Mouse (Mus musculus): ENCODE measurements around the gene Mrtfa.

Gene Mrtfa

DNA sequence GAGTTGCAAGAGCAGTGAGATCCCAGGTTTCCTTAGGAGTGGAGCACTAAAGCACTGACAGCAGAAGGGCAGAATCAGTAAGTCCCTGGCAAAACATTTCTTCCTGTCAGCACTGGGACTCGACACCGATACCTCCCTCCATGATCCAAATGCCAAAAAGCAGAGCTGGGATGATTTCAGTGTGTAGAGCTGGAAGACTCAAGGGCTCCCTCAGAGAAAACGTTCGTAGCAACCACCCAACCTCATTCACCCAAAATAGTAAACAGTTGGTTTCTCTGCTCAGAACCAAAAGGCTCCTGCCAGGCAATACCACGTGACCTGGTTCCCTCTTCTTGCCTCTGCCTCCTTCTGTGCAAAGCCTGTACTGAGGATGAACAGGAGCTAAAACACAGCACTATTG is 123.6 kb downstream of the Mrtfa start:
- no peak for DNase-seq (ENCODE audit: low spot score in 2 of 2)

DNA sequence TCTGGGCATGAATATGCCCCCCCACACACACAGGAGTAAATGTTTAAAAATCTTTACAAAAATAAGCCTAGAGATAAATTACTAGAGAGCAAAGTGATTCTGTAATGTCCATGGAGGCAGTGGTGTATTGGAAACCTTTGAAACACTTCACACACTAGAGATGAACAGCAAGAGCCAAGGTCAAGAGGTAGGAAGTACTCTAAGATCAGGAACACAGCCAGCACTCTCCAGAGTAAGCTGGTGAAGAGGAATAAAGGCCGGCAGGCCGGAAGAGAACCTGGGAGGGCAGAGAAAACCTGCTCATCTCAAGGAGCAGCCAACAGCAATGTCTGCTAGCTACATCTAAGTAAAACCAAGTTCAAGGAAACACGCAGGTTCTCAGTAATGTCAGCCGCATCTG is 125.9 kb downstream of the Mrtfa start:
- no peak for DNase-seq (ENCODE audit: low spot score in 2 of 2)

DNA sequence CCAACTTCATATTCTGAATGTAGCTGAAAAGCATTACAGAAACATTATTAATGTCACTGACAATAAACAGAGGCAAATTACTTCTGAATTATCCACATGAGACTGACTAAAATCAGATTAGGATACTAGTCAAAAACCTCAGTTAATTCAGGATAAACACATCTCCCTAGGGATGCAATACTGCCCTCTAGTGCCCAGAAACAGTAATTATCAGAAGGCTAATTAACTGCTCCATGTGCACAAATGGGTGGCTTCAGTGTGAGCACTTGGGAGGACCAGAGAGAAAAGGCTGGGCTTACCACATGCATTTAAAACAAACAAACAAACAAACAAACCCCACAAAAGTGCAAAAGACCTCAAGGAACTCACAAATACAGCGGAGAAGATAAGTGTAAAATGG is 126.4 kb downstream of the Mrtfa start:
- DNase-seq (ENCODE audit: low spot score in 2 of 2), result no peak

DNA sequence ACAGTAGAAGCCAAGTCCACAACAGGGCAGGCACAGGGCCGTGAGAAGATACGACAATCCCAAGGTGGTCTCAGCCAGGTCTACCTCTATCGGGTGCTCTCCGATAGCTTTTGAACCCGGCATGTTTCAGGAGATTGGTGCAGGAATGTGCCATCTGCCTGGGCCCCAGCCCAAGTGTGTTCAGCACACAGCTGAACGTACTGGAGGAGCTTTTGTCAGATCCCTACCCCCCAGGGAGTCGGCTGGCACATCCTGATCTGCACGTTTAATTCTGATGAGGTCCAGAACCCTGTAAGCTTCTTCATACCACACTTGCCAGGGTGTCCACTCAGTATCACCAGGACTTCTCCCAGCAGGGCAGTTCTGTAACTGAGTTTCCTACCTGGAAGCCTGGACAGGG is 127.9 kb downstream of the Mrtfa start:
- DNase-seq (ENCODE audit: low spot score in 2 of 2), result no peak

DNA sequence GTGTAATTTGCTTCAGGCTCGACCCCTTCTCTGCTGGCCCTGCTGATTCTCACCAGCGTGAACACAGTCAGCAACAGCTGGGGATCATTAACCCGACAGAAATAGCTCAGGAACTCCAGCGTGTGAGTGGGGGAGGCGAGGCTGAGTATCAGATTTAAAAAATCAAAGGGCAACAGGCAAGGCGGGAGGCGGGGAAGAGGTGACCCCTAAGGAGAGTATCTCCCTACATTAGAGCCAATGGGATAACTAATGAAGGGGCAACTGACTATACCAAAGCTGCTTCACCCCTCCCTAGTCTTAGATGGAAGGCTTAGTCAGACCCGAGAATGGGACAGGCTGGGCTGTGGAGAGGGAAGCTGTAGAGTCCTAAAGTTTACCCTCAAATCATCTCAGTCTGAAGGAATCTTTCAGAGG is 128.4 kb downstream of the Mrtfa start:
- DNase-seq (ENCODE audit: low spot score in 2 of 2), result no peak

DNA sequence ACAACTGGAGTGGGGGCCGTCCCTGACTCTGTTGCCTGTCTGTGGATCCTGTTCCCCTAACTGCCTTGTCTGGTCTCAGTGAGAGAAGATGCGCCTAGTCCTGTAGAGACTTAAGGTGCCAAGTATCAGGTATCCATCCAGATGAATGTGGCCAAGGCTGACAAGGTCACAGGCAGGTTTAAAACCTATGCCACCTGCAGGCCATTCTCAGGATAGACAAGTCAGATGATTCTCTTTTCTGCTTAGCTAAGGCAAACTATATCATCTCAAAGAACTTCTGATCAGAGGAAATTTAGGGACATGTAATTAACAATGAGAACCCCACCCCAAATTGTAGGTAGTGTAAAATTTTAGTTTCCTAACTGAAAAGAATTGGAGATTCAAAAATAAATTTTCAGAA is 129.6 kb downstream of the Mrtfa start:
- no peak for DNase-seq (ENCODE audit: low spot score in 2 of 2)

DNA sequence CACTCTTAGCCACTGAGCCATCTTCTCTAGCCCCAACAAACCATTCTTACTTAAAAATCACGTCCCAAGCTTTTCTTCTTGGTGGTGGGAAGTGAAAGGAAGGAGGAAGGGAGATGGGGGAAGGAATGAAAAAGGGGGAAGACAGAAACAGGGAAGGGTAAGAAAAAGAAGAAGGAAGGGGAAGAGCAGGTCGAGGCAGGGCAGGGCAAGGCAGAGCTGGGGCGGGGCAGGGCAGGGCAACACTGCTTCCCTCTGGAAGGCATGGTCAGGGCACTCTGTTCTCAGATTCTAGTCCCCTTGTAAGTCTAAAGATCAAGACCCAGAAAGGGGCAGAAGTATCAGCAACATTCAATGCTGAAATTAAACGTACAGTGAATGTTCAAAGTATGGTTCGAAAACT is 132.8 kb downstream of the Mrtfa start:
- DNase-seq (ENCODE audit: low spot score in 2 of 2), result no peak

DNA sequence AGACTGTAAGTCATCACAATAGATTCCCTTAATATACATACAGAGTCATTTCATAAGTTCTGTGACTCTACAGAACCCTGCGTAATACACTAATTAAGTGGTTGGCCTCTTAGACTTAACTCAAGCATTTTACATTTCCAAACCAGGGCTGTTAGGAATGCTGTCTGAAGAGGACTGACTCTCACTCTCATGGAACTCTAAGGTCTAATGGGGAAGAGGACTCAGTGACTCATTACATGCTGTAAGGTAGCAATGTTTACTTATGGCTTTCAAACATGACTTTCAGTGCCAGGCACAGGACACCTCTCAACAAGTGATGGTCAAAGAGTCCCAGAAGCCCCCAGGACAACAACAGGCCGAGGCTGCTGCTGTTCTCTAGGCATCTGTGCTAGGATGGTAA is 135.1 kb downstream of the Mrtfa start:
- no peak for DNase-seq (ENCODE audit: low spot score in 2 of 2)

DNA sequence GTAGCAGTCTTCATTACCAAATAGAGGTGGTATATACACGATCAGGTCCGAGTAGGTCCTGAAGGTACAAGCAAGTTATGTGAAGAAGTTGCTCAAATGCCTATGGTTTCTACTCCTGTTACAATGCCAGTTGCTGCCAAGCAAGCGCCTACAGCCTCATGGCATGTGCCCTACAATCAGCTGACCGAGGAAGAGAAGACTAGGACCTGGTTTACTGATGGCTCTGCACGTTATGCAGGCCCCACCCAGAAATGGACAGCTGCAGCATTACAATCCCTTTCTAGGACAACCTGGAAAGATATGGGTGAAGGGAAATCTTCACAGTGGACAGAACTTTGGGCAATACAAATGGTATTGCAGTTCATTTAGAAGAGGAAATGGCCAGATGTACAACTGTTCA is 138.1 kb downstream of the Mrtfa start:
- no peak for DNase-seq (ENCODE audit: low spot score in 2 of 2)

DNA sequence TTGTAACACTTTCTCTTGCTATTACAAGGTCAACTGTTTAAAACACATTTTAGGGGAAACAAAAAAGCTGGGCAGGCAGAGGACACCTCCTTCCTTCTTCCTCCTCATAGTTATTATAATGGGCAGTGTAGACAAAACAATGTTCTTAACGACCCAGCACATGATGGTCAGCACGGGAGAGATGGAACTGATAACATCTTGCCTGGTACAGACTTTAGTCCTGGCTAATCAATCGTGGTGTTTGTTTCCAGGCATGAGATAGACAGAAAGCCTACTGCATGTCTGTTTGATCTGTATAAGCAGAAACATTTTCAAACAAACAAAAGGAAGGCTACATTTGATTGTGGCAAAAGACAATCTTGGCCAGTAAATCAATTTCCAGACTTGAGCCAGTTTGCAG is 140.1 kb downstream of the Mrtfa start:
- DNase-seq (ENCODE audit: low spot score in 2 of 2), result no peak

DNA sequence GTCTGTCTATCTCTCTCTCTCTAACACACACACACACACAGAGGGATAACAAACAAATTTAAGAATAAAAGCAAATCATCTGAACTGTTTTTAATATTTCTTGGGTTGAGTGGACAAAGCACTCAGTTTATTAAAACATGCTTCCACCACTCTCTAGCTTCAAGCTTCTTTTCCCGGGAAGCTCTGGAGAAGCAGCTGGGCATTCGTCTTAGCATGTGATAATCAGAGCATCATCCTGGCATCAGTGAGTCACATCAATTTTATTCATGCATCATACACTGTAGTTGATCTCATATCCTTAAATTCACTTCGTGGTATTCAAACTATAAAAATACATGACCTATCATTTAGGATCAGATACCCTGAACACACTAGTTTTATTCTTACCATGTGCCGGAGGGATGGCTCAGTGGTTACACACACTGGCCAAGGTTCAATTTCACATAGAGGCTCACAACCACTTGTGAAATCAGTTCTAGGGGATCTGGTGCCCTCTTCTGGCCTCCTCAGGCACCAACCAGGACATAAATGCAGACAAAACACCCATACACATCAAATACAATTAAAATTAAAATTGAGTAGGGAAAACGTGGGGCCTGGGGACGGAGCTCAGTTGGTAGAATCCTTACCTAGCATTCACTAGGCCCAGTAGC is 141.0 kb downstream of the Mrtfa start:
- DNase-seq (ENCODE audit: low spot score in 2 of 2), result peak in 1 of 2 experiments; percentile 34

DNA sequence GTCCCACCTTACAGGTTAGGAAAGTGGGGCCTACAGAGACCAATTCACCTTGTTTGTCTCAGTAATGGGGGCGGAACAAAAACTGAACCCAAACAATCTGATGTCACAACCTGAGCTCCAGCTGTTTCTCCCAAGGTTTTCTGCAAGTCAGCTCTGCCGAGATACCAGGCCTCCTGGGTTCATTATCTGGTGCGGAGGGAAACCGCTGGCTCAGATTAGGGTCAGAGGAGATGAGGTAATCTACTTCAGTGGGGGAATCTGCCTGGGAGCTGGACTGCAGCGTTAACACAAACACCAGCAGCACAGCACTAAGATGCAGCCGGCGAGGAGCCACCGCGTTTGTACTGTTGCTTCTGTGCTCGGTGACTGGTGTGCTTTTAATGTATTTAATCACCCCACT is 143.1 kb downstream of the Mrtfa start:
- no peak for DNase-seq (ENCODE audit: low spot score in 2 of 2)

DNA sequence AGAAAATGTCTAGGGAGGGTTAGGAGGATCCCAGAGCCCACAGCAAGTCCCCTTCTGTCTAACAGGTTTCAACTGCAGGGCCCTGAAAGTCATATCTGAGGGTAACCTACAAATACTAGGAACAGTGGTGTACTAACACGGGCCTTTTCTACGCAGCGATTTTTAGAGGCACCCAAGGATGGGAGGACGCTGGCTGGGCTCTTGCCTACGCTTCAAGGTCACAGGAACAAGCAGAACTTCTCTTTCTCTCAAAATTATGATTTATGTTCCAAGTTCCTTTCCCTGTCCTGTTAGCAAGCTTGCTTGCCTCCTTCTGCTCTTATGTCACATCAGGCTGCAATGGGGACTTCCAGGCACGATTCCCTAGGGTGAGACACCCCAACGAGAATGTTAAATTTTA is 144.5 kb downstream of the Mrtfa start:
- no peak for DNase-seq (ENCODE audit: low spot score in 2 of 2)

DNA sequence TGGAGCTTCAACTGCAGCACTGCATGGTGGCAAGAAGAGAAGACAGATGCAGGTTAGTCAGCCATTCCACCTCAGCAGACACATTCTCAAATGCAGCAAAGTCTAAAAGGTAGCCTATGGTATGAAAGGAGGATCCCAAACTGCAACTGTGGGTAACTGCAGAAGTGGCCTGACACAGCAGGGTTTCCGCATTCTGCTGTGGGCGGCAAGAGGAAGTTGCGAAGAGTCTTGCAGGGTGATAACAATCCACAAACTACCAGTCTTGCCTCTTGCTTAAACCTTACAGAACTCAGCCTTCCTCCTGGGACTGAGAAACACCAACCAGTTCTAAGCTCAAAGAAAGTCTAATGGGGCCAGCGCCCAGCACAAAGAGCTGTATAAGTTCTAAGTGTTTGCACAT is 145.2 kb downstream of the Mrtfa start:
- peak in 1 of 2 experiments; percentile 34 for DNase-seq (ENCODE audit: low spot score in 2 of 2)

DNA sequence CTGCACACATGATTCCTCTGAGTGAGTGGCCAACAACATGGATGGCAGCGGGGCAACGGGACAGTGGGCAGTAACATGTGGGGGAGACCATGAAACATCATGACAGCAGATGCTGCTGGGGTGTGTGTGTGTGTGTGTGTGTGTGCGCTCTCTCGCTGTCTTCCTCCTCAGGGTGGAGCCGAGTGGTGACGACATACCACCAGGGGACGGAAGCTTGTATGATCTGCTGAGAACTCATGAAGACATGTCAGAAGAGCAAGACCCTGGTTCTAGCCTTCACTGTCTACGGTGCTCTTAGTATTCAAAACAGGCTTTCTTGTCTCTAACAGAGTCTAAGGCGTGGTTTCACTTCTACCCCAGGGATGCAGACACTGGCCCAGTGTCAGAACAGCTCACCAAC is 146.1 kb downstream of the Mrtfa start:
- peak in 1 of 2 experiments; percentile 41 for DNase-seq (ENCODE audit: low spot score in 2 of 2)

DNA sequence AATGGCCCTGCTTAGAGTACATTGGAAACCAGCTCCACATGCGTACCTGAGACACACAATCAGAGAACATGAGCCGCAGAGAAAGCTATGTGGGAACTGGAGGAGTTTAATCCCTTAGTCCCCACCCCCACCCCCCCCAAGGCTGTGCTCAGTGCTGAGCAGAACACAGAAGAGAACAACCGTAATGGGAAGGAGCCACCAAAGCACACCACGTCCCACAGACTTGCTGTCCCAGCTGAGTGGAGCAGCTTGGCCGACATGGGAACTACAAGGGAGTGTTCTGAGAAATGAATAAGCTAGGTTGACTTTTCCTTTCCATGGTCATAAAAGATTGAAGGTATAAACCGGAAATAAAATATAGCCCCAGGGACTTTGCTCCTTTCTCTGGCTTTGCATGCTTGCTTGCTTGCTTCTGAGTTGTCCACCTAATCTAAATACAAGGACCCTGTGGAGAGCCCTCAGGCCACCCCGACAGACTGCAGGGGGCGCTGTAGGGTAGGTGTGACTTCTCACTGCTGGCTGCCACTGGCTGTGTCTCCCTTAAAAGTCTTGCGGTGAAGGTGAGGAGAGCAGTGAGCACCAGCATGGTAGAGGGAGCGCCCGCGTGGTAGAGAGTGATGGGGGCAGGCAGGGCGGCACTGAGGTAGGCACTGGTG is 148.2 kb downstream of the Mrtfa start:
- peak in 1 of 2 experiments; percentile 38 for DNase-seq (ENCODE audit: low spot score in 2 of 2)

DNA sequence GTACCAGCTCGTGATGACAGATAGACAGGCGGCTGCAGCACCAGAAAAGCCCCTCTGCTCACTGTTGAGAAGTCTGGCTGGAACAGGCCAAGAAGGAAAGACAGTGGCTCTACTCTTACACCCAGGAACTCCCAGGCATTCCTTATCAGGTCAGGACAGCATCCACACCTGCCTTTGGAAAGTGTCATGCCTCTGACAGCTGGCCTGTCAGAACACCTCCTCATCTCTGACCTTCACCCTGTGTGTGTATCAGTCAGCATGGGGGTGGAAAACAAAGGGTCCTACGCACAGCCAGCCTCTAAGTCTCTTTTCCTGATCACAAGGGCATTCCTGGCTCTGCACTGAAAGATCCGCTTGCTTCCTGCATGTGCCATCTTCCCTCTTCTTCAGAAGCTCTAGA is 148.8 kb downstream of the Mrtfa start:
- DNase-seq (ENCODE audit: low spot score in 2 of 2), result no peak

DNA sequence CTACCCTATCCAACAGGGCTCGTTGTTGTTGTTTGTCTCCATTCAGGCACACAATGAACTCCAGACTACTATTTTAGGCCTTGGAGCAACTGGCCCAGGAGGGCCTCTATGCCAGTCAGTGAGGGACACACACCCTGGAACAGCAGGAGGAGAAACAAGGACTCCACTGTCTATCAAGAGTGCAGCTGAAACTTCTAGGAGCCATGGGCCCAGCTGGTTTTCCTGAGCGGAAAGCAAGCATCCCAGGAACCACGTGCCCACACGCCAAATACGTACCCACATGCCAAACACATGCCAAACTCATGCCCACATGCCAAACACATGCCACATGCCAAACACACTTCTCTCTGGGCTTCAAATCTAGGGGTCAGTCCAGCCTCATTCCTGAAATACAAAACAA is 152.1 kb downstream of the Mrtfa start:
- DNase-seq (ENCODE audit: low spot score in 2 of 2), result no peak

DNA sequence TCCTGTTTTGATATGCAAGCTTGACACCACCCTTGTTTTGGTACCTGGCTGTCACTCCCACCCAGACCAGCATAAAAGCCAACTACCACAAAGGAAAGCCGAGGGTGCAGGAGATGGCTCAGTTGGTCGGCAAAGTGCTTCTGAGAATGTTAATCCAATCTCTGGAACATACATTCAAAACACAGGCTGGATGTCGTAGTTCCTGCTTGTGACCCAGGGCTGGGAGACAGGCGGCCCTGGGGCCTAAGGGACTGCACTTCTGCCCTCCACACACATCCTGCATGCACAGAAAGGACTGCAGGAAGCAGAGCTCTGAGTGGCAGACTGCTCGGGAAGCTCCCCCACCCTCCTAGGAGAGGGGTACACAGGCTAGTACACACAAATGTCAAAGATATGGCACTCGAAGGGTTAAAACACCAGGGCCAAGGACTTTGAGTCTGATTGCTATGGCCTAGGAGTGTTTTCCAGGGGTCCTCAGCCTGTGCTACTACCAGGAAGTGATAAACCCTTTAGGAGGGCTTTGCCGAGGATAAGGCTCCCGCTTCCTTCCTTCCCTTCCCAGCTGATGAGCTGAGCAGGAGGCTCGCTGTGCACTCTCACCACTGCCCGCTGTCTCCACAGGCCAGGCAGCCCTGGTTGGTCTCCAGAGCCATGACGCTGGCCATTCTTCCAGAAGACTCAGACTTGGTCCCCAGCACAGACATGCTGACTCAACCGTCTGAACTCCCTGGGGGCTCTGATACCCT is 155.0 kb downstream of the Mrtfa start:
- DNase-seq (ENCODE audit: low spot score in 2 of 2), result no peak

DNA sequence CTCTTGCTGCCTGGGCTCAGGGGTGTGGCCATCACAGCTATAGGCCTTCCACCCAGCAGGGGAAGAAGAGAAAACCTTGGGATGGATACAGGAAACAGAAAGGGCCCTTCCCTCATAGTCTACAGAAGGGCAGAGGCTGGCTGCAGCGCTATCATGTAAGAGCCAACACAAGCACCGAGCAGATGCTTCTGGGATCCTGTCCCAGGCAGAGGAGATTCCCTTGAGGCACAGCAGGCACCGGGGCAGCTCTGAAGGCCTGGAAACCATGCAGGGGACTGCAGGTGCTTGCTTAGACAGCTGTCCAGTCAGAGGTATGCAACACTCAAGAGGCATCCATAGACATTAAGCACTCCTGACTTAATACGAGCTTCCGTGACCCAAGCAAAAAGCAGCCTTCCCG is 156.4 kb downstream of the Mrtfa start:
- DNase-seq (ENCODE audit: low spot score in 2 of 2), result no peak

DNA sequence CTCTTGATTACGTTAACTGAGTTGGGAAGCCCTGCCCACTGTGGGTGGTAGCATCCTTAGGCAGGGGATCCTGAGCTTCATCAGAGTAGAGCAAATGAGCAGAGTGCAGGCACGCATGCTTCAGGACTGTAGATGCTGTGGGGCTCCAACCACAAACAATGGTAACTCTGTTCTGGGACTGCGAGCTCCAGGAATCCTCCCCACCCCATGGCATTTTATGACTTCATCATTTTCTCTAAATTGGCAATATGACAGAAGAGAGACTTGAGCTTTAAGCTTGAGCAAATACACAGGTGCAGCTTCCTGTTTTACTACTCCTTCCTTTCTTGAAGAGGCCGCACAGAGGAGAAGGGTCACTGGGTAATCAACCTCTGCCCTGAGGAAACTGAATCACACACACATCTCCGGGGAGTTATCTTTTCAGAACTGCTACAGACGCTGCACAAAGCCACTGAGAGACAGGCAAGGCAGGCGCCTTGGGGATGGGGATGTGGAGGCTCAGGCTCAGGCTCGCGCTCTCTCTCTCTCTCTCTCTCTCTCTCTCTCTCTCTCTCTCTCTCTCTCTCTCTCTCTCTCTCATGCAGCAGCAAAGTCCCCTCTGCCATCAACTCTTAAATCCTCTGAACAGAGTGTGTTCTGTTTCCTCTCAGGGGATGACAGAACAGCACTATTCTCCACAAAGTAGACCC is 157.5 kb downstream of the Mrtfa start:
- no peak for DNase-seq (ENCODE audit: low spot score in 2 of 2)

DNA sequence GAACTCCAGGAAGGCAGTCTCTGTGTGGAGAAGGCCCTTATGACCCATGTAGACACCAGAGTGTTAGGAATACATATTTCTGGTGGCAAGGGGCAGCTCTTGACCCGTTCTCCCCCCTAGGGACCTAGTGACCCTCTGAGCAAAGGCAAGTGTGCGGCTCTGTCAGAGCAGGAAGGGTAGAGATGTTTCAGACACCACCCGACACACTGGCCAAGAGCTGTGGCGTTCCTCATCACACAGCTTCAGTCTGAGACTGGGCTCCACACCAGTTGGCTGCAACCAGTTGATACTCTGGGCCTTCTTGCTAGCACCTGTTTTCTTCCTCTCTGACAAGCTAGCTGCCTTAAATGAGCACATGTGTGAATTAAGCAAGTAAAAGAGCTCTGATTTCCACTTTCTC is 158.9 kb downstream of the Mrtfa start:
- no peak for DNase-seq (ENCODE audit: low spot score in 2 of 2)
